In genomic region chr2:85136089-85136488, GRCm38 (mm10) we compare ENCODE assay signal across 8 mouse cellular contexts. TPM values are rescaled to one million over a fixed set of nuclear protein-coding genes. Genes with fewer than 3 reads are reported as not detected.
A peak's percentile ranks its signal among the peaks of the same experiment; 100 is the strongest.
DNase-seq lines count a peak whose midpoint lies in the region; ATAC-seq lines count a peak whose summit lies in the region.

Gene Aplnr (plus strand): TSS chr2:85136225.

- no peaks in the 10 kb centered on the region for H3K4me1 ChIP-seq in midbrain, embryonic 13.5 days (replicated peaks)

- H3K9ac ChIP-seq in midbrain, embryonic 13.5 days (replicated peaks) = no peak within 1 kb of the TSS

- no peak for DNase-seq in left cerebral cortex, postnatal 4 days
- DNase-seq in left cerebral cortex, postnatal 36 days (ENCODE audit: low spot score in 2 of 2) = no peak
- peak; percentile 54 for DNase-seq in heart, adult 8-10 months (ENCODE audit: low spot score)
- peak; percentile 56 to 75 for DNase-seq in kidney, postnatal 25 days
- no peak for DNase-seq in testis, postnatal 10 days (ENCODE audit: low spot score)
- no peak for DNase-seq in cerebellum, postnatal 14 days

- no peaks in the 10 kb centered on the region for H3K36me3 ChIP-seq in midbrain, embryonic 13.5 days

- WGBS in midbrain, embryonic 13.5 days = 10% methylated on average over 4 of the region's 4 CpGs

- H3K9me3 ChIP-seq in midbrain, embryonic 13.5 days = no peaks in the 10 kb centered on the region

- peak; percentile 63; the same call in 1 of the 2 replicates for ATAC-seq in midbrain, embryonic 13.5 days
- ATAC-seq in megakaryocyte-erythroid progenitor cell, adult 5-6 weeks (replicated peaks; ENCODE audit: low FRiP score, low TSS enrichment, poor library complexity, severe bottlenecking) = no peak

- no peak within 1 kb of the TSS for H3K4me2 ChIP-seq in midbrain, embryonic 13.5 days (replicated peaks)

- H3K27me3 ChIP-seq in midbrain, embryonic 13.5 days = no peaks in the 10 kb centered on the region

- H3K4me3 ChIP-seq in midbrain, embryonic 13.5 days (replicated peaks) = 0 out of 2 replicates have a peak within 1 kb of the TSS, but pooled peaks have one; percentile 3

- no peak within 1 kb of the TSS for H3K27ac ChIP-seq in midbrain, embryonic 13.5 days

- intact Hi-C loops in left cerebral cortex, postnatal 4 days (cut with DNase I) = no loop called here
- intact Hi-C loops in left cerebral cortex, postnatal 36 days (cut with DNase I) = no loop called here

RNA-seq across cellular contexts. Expression of gene Aplnr, which starts in this region (rescaled TPM):
- 10 to 100 TPM; 27.9 to 28.4 TPM for total RNA-seq in left cerebral cortex, postnatal 4 days (2021)
- 1 to 10 TPM in 1 of 2 experiments, under 1 TPM in 1; 1.00 to 1.1 TPM for total RNA-seq in left cerebral cortex, postnatal 36 days (2021)
- total RNA-seq in heart, adult 8-10 months (2022) = 10 to 100 TPM; 10.3 to 26.7 (median 25.4) TPM
- 20.1 and 21.0 TPM in 2 replicates for polyA plus RNA-seq in midbrain, embryonic 13.5 days (2015; fragmentation: Nextera tagmentation; extraction: Ambion mirVana)
- not detected in 2 replicates for total RNA-seq in megakaryocyte-erythroid progenitor cell, adult 5-6 weeks (2014; fragmentation: Nextera tagmentation)
- not detected in 2 replicates for total RNA-seq in megakaryocyte-erythroid progenitor cell, adult 5-6 weeks (2017)

Comparison
In these comparisons a context has a peak if more than half of its experiments do, and no peak if none do; other contexts are left out.
1. RNA of gene Aplnr (total RNA-seq): 27.9 to 28.4 TPM in left cerebral cortex, postnatal 4 days and 10.3 to 26.7 TPM in heart, adult 8-10 months; 1.00 to 1.1 TPM in left cerebral cortex, postnatal 36 days and not detected in megakaryocyte-erythroid progenitor cell, adult 5-6 weeks; every median in the first group is over 4 times any median in the second.
2. DNase-seq: peak in heart, adult 8-10 months (single experiment) and kidney, postnatal 25 days (2 of 2); none in left cerebral cortex, postnatal 4 days (single experiment), left cerebral cortex, postnatal 36 days (0 of 2), testis, postnatal 10 days (single experiment) and cerebellum, postnatal 14 days (0 of 2).